Mouse (Mus musculus): ENCODE measurements at regions not wholly inside any gene's neighbourhood (a gene's known extent, or its start where the extent isn't known, plus 50 kb on each side); places are given as distances from the start of the nearest gene placed in this dataset.
A peak's percentile ranks its signal among the peaks of the same experiment; 100 is the strongest.

GRCm38 (mm10) chr15:97578046-97578445, 127.6 kb downstream of the Rpap3 start:
- in situ Hi-C loops (cut with MboI; ENCODE audit: low pct_ligation_motif_present, low pct_unique_long_range_greater_than_20kb, low sequenced_read_pairs) (loop anchor here (10.0 to 25.0 kb wide), 2 partner anchors 333 to 1359 kb away; partner anchors contain the start of genes Amigo2, Pced1b and Tuba1b), dilution Hi-C loops (cut with MboI; ENCODE audit: extremely low pct_ligation_motif_present, extremely low pct_unique_long_range_greater_than_20kb, low sequenced_read_pairs) (no loop called here)
- no peaks in the 10 kb centered on the region for H3K36me3 ChIP-seq (replicated peaks in 1 of 2; ENCODE audit: control insufficient read depth in 1 of 2, insufficient read depth in 1 of 2, low read length in 1 of 2)
- H3K79me2 ChIP-seq (replicated peaks; ENCODE audit: control insufficient read depth, extremely low read depth, insufficient read depth, poor library complexity, severe bottlenecking) = no peaks in the 10 kb centered on the region
- peaks cover 9 to 53% of the 10 kb centered on the region in 2 experiments; a peak in 3 of 4 replicates for H3K4me1 ChIP-seq (ENCODE audit: control insufficient read depth in 1 of 2, insufficient read depth in 2 of 2)
- H3K27ac ChIP-seq (ENCODE audit: insufficient read depth, low read depth) = no peak overlapping the region
- H3K27me3 ChIP-seq (replicated peaks) = no peaks in the 10 kb centered on the region
- no peaks in the 10 kb centered on the region for H3K9me3 ChIP-seq (replicated peaks; ENCODE audit: low read length)
- H3K9ac ChIP-seq (ENCODE audit: insufficient read depth, low read depth) = no peak overlapping the region
- H3K4me2 ChIP-seq (ENCODE audit: insufficient read depth, low read depth, poor library complexity, severe bottlenecking) = no peak overlapping the region
- no peak for TF ChIP-seq GABPA (IDR thresholded peaks at IDR 0.05; ENCODE audit: insufficient replicate concordance, low read depth, low read length)
- peak; percentile 68; the same call in 1 of the 2 replicates for TF ChIP-seq MXI1 (IDR thresholded peaks at IDR 0.05; ENCODE audit: low read depth, low read length)
- no peak overlapping the region for H3K4me3 ChIP-seq (replicated peaks in 1 of 3; ENCODE audit: low read depth in 2 of 3, low read length in 2 of 3, poor library complexity in 1 of 3)
- DNase-seq (ENCODE audit: extremely low read depth) = peak; percentile 89

DNA sequence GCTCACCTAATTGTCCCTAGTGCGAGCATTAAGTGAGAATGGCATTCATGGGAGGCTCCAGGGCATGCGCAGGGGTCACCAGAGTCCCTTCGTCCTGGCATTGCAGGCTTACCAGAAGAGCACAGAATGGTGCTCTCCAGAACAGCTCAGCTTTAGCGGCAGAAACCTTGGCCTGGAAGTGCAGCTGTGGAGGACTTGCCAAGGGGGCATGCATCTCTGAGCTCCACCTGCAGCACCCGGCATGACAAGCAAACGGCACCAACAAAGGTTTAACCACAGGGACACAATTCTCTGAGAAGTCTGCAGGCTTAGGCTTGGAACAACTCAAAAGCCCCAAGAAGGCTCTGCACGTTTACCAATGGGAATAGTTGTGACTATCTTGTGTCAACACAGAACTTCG, 128.4 kb downstream of the Rpap3 start:
- H3K79me2 ChIP-seq (replicated peaks; ENCODE audit: control insufficient read depth, extremely low read depth, insufficient read depth, poor library complexity, severe bottlenecking) = no peaks in the 10 kb centered on the region
- H3K4me3 ChIP-seq (replicated peaks in 1 of 3; ENCODE audit: low read depth in 2 of 3, low read length in 2 of 3, poor library complexity in 1 of 3) = no peak overlapping the region
- DNase-seq (ENCODE audit: extremely low read depth) = no peak
- H3K27ac ChIP-seq (ENCODE audit: insufficient read depth, low read depth) = no peak overlapping the region
- no peak overlapping the region for H3K4me2 ChIP-seq (ENCODE audit: insufficient read depth, low read depth, poor library complexity, severe bottlenecking)
- no peaks in the 10 kb centered on the region for H3K9me3 ChIP-seq (replicated peaks; ENCODE audit: low read length)
- peaks cover 9 to 51% of the 10 kb centered on the region in 2 experiments; a peak in 3 of 4 replicates for H3K4me1 ChIP-seq (ENCODE audit: control insufficient read depth in 1 of 2, insufficient read depth in 2 of 2)
- no peak overlapping the region for H3K9ac ChIP-seq (ENCODE audit: insufficient read depth, low read depth)
- dilution Hi-C loops (cut with MboI; ENCODE audit: extremely low pct_ligation_motif_present, extremely low pct_unique_long_range_greater_than_20kb, low sequenced_read_pairs) (no loop called here), in situ Hi-C loops (cut with MboI; ENCODE audit: low pct_ligation_motif_present, low pct_unique_long_range_greater_than_20kb, low sequenced_read_pairs) (loop anchor here (10.0 to 25.0 kb wide), 2 partner anchors 332 to 1360 kb away; partner anchors contain the start of genes Amigo2, Pced1b and Tuba1b)
- H3K27me3 ChIP-seq (replicated peaks) = no peaks in the 10 kb centered on the region
- no peak for TF ChIP-seq NELFE (IDR thresholded peaks at IDR 0.05; ENCODE audit: low read depth, low read length)
- TF ChIP-seq SMC3 (IDR thresholded peaks at IDR 0.05; ENCODE audit: low read depth, low read length) = no peak
- no peak for TF ChIP-seq MAZ (IDR thresholded peaks at IDR 0.05; ENCODE audit: low read depth, low read length)
- no peak for TF ChIP-seq IRF4 (IDR thresholded peaks at IDR 0.05; ENCODE audit: low read depth, low read length)
- no peak for TF ChIP-seq RCOR1 (conservative IDR thresholded peaks at IDR 0.05; ENCODE audit: low read depth, low read length)
- TF ChIP-seq MEF2A (IDR thresholded peaks at IDR 0.05; ENCODE audit: borderline replicate concordance, low read depth, low read length) = no peak
- TF ChIP-seq TCF12 (IDR thresholded peaks at IDR 0.05; ENCODE audit: low read depth, low read length) = no peak
- H3K36me3 ChIP-seq (replicated peaks in 1 of 2; ENCODE audit: control insufficient read depth in 1 of 2, insufficient read depth in 1 of 2, low read length in 1 of 2) = no peaks in the 10 kb centered on the region

DNA sequence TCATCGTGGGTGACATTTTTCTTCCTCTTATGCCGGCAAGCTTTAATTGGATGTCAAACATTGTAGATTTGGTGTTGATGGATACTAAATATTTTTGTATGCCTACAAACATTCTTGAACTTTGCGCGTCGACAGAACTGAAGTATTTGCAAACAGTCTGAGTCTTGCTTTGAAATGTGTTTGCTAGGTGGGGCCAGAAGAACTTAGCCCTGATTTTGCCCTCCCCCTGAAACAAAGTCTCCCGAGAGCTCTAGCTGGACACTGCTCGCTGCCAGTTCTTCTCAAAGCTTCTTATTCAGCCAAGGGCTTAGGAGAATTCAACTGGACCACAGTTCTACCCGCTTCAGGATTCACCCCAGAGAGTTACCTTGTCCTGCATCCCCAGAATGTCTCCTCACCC, 133.0 kb downstream of the Rpap3 start:
- H3K4me1 ChIP-seq (ENCODE audit: control insufficient read depth in 1 of 2, insufficient read depth in 2 of 2) = peaks cover 5 to 28% of the 10 kb centered on the region in 2 experiments; a peak in 3 of 4 replicates
- TF ChIP-seq CTCF (conservative IDR thresholded peaks at IDR 0.05 in 1 of 2, IDR thresholded peaks at IDR 0.05 in 1 of 2; ENCODE audit: low read depth in 2 of 2, low read length in 2 of 2) (no peak), HCFC1 (IDR thresholded peaks at IDR 0.05; ENCODE audit: low read depth, low read length) (no peak)
- no peak overlapping the region for H3K4me2 ChIP-seq (ENCODE audit: insufficient read depth, low read depth, poor library complexity, severe bottlenecking)
- DNase-seq (ENCODE audit: extremely low read depth) = no peak
- H3K27me3 ChIP-seq (replicated peaks) = no peaks in the 10 kb centered on the region
- no peaks in the 10 kb centered on the region for H3K9me3 ChIP-seq (replicated peaks; ENCODE audit: low read length)
- no peak overlapping the region for H3K27ac ChIP-seq (ENCODE audit: insufficient read depth, low read depth)
- 0 out of 2 replicates have a peak overlapping the region, but pooled peaks have one; percentile 19 for H3K9ac ChIP-seq (ENCODE audit: insufficient read depth, low read depth)
- no peaks in the 10 kb centered on the region for H3K36me3 ChIP-seq (replicated peaks in 1 of 2; ENCODE audit: control insufficient read depth in 1 of 2, insufficient read depth in 1 of 2, low read length in 1 of 2)
- in situ Hi-C loops (cut with MboI; ENCODE audit: low pct_ligation_motif_present, low pct_unique_long_range_greater_than_20kb, low sequenced_read_pairs) = loop anchor here (10.0 kb wide), 1 partner anchor 328 kb away; the partner anchor contains the start of genes Amigo2 and Pced1b
- H3K79me2 ChIP-seq (replicated peaks; ENCODE audit: control insufficient read depth, extremely low read depth, insufficient read depth, poor library complexity, severe bottlenecking) = no peaks in the 10 kb centered on the region
- H3K4me3 ChIP-seq (replicated peaks in 1 of 3; ENCODE audit: low read depth in 2 of 3, low read length in 2 of 3, poor library complexity in 1 of 3) = no peak overlapping the region
- dilution Hi-C loops (cut with MboI; ENCODE audit: extremely low pct_ligation_motif_present, extremely low pct_unique_long_range_greater_than_20kb, low sequenced_read_pairs) = no loop called here
